10 mouse cellular contexts compared by ENCODE assay signal in the genomic region with DNA sequence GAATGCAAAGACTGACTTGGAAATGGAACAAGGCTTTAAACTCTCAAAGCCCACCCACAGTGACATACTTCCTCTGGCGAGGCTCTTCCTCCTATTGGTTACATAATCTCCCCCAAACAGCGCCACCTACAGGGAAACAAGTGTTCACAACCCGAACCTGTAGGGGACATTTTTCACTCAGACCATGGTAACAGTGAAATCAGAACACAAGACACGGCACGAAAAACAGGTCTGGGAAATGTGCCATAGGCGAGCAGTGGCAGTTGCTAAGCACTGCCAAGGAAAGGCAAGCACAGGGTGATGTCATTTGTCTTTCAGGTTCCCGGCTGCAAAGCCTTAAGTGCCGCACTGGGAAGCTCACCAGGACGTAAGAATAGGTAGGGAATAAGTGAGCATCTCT.
DNase-seq lines count a peak whose midpoint lies in the region; ATAC-seq and TF ChIP-seq lines count a peak whose summit lies in the region.
"Had no signal": no experiment of that assay in that cellular context is flagged by ENCODE, and none has a peak within 500 bp of the region (broad histone marks: within the 10 kb centered on the region; RNA-seq: fewer than 3 reads in every experiment).

No protein-coding gene starts in this region.

- H3K27ac ChIP-seq in liver, embryonic 14.5 days = no peak overlapping the region
- no peak overlapping the region for H3K27ac ChIP-seq in liver, embryonic 12.5 days
- H3K27ac ChIP-seq: limb, embryonic 13.5 days had no signal

- no peak overlapping the region for H3K4me2 ChIP-seq in liver, embryonic 14.5 days (ENCODE audit: low read depth)
- no peak overlapping the region for H3K4me2 ChIP-seq in liver, embryonic 12.5 days
- H3K4me2 ChIP-seq: limb, embryonic 13.5 days had no signal

- no peaks in the 10 kb centered on the region for H3K27me3 ChIP-seq in liver, embryonic 14.5 days (ENCODE audit: control insufficient read depth, insufficient read depth, low read length)
- H3K27me3 ChIP-seq in liver, embryonic 12.5 days (replicated peaks) = no peaks in the 10 kb centered on the region
- H3K27me3 ChIP-seq: limb, embryonic 13.5 days had no signal

- peaks cover 0 to 9% of the 10 kb centered on the region in 2 experiments; a peak in 2 of 4 replicates for H3K4me1 ChIP-seq in liver, embryonic 14.5 days (replicated peaks; ENCODE audit: control insufficient read depth in 2 of 2, insufficient read depth in 2 of 2, low read length in 1 of 2)
- peaks cover 11% of the 10 kb centered on the region for H3K4me1 ChIP-seq in liver, embryonic 12.5 days

- H3K36me3 ChIP-seq in liver, embryonic 14.5 days (replicated peaks; ENCODE audit: control insufficient read depth, insufficient read depth, low read depth) = no peaks in the 10 kb centered on the region
- H3K36me3 ChIP-seq in liver, embryonic 12.5 days = no peaks in the 10 kb centered on the region
- H3K36me3 ChIP-seq: limb, embryonic 13.5 days had no signal

- no peaks in the 10 kb centered on the region for H3K9me3 ChIP-seq in liver, embryonic 14.5 days (ENCODE audit: control insufficient read depth, low read length)
- H3K9me3 ChIP-seq in liver, embryonic 12.5 days (replicated peaks) = no peaks in the 10 kb centered on the region
- H3K9me3 ChIP-seq: limb, embryonic 13.5 days had no signal

- no peak for ATAC-seq in liver, embryonic 14.5 days (ENCODE audit: insufficient read depth)
- ATAC-seq in liver, embryonic 12.5 days = no peak
- ATAC-seq in activated CD4-positive, CD25-positive, alpha-beta regulatory T cell, adult 4 months = no peak

- TF ChIP-seq CTCF in liver, embryonic 14.5 days (IDR thresholded peaks at IDR 0.05; ENCODE audit: low read depth) = peak; percentile 10; the same call in 1 of the 2 replicates

- peak; percentile 89 for DNase-seq in heart, adult 11 months
- DNase-seq in heart, postnatal 25 days (ENCODE audit: low spot score) = no peak
- no peak for DNase-seq in liver, embryonic 14.5 days (ENCODE audit: low read depth in 3 of 3, low spot score in 3 of 3)
- DNase-seq in ZHBTc4 (ENCODE audit: low read depth, low spot score) = peak; percentile 49
- DNase-seq in layer of hippocampus, adult 9-11 months = peak; percentile 27
- DNase-seq: adrenal gland, adult 2 months; right cerebral cortex, postnatal 4 days had no signal

- H3K4me3 ChIP-seq in liver, embryonic 14.5 days (ENCODE audit: insufficient read depth in 1 of 2, low read depth in 2 of 2, low read length in 2 of 2) = no peak overlapping the region
- no peak overlapping the region for H3K4me3 ChIP-seq in liver, embryonic 12.5 days
- H3K4me3 ChIP-seq: limb, embryonic 13.5 days had no signal

- TF ChIP-seq EP300 in liver, embryonic 14.5 days (IDR thresholded peaks at IDR 0.05; ENCODE audit: low read depth) = no peak

- H3K9ac ChIP-seq in liver, embryonic 14.5 days (replicated peaks) = no peak overlapping the region
- H3K9ac ChIP-seq in liver, embryonic 12.5 days = no peak overlapping the region
- H3K9ac ChIP-seq: limb, embryonic 13.5 days had no signal

- 67% methylated on average over 9 of the region's 9 CpGs for WGBS in liver, embryonic 14.5 days (ENCODE audit: insufficient replicate concordance)
- 77% methylated on average over 9 of the region's 9 CpGs for WGBS in liver, embryonic 12.5 days (ENCODE audit: insufficient replicate concordance)

- intact Hi-C loops in heart, postnatal 25 days (cut with DNase I) = no loop called here

Comparison
In these comparisons a context has a peak if more than half of its experiments do, and no peak if none do; other contexts are left out.
1. DNase-seq: peak in heart, adult 11 months (single experiment), ZHBTc4 (single experiment) and layer of hippocampus, adult 9-11 months (single experiment); none in heart, postnatal 25 days (single experiment) and liver, embryonic 14.5 days (0 of 3).